Mouse (Mus musculus) forebrain, postnatal 0 days (tissue): ENCODE measurements around the gene Enkd1. TPM values are rescaled to one million over a fixed set of nuclear protein-coding genes. Genes with fewer than 3 reads are reported as not detected.

Experiments used
- ATAC-seq: fragments of 200-750 bp; cut with Nextera tagmentation; 2 replicates; pipeline ENCODE4 v1.8.0; 2017; ENCODE audit warnings: mild to moderate bottlenecking, moderate library complexity
- DNase-seq: peaks from one replicate; pipeline ENCODE4 v3.0.0-alpha.2; 2015
- H3K27ac ChIP-seq: fragments of 300-500 bp; sonication (generic); 2 replicates; pipeline ENCODE4 v1.5.1; 2014; ENCODE audit warnings: low read depth, mild to moderate bottlenecking, antibody characterized with exemption, low read length, moderate library complexity, mixed read lengths
- H3K27me3 ChIP-seq: fragments of 300-500 bp; sonication (generic); 2 replicates; pipeline ENCODE4 v1.6.1; 2014; ENCODE audit warnings: mild to moderate bottlenecking, low read length, mixed read lengths; ENCODE audit not compliant: insufficient read depth
- H3K36me3 ChIP-seq: fragments of 300-500 bp; sonication (generic); 2 replicates; pipeline ENCODE4 v1.6.1; 2014; ENCODE audit warnings: mild to moderate bottlenecking, moderate library complexity; ENCODE audit not compliant: insufficient read depth
- H3K4me1 ChIP-seq: fragments of 300-500 bp; sonication (generic); 2 replicates; pipeline ENCODE4 v1.6.1; 2014; ENCODE audit warnings: antibody characterized with exemption; ENCODE audit not compliant: insufficient read depth
- H3K4me2 ChIP-seq: fragments of 300-500 bp; sonication (generic); 2 replicates; pipeline ENCODE4 v1.6.1; 2014; ENCODE audit warnings: low read depth, mild to moderate bottlenecking, moderate library complexity
- H3K4me3 ChIP-seq: fragments of 300-500 bp; sonication (generic); 2 replicates; pipeline ENCODE4 v1.5.1; 2014; ENCODE audit warnings: low read depth, low read length, mixed read lengths
- H3K9ac ChIP-seq: fragments of 300-500 bp; sonication (generic); 2 replicates; pipeline ENCODE4 v1.6.1; 2014; ENCODE audit warnings: mild to moderate bottlenecking
- H3K9me3 ChIP-seq: fragments of 300-500 bp; sonication (generic); 2 replicates; pipeline ENCODE4 v1.6.1; 2016; ENCODE audit warnings: low read length
- CTCF ChIP-seq: sonication (generic); IDR thresholded peaks from 2 replicates; pipeline ENCODE4 v1.5.1; 2016; ENCODE audit warnings: antibody characterized with exemption, control low read depth, low read depth
- WGBS: fragments of 180-500 bp; shearing (Covaris S2); extraction: QIAGEN DNeasy Blood & Tissue Kit; methylation state at CpG from one replicate; pipeline ENCODE4 v1.1.7; 2014; 5-methylcytosine and 5-hydroxymethylcytosine counted together
- polyA plus RNA-seq: library from polyadenylated mRNA; unstranded; fragments of >200 nt; fragmentation: Nextera tagmentation; extraction: Ambion mirVana; gene quantifications from 2 replicates; pipeline ENCODE4 v1.2.1, GENCODE M21; 2015
- total RNA-seq: library from RNA; depleted of rRNA; stranded (reverse); fragments of >200 nt; gene quantifications from 2 replicates; pipeline ENCODE4 v1.2.3, GENCODE M21; 2014

The Enkd1 gene
- total and polyA plus RNA-seq, 2 experiments from 2014 or later, result 10.9 to 16.8 TPM

DNA sequence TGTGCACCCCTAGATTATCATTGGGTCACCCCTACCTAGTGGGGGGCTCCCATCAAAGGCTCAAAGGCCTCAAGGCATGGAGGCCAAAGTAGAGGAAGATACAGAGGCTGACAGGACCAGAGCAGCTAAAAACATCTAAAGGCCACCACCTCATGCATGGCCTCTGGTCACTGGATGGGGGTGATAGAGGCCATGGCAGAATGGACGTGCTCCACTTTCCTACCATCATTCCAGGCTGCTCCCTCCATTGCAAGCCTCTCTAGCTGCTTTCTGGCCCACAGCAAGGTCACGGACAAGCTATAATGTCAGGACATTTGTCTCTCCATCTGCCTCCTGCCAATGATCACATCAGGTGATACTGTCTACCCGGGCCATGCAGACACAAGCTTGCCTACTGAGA, 4.3 kb upstream of the Enkd1 start:
- Histone ChIP-seq H3K4me1 (no peaks in the 10 kb centered on the region), H3K27me3 (no peaks in the 10 kb centered on the region), H3K27ac (no peak overlapping the region), H3K9ac (no peak overlapping the region), H3K9me3 (no peaks in the 10 kb centered on the region), H3K4me2 (no peak overlapping the region), H3K4me3 (no peak overlapping the region), H3K36me3 (peaks cover 17% of the 10 kb centered on the region)
- ATAC-seq (no peak), DNase-seq (no peak)
- no peak for TF ChIP-seq CTCF
- WGBS, result 90% methylated on average over 3 of the region's 3 CpGs

DNA sequence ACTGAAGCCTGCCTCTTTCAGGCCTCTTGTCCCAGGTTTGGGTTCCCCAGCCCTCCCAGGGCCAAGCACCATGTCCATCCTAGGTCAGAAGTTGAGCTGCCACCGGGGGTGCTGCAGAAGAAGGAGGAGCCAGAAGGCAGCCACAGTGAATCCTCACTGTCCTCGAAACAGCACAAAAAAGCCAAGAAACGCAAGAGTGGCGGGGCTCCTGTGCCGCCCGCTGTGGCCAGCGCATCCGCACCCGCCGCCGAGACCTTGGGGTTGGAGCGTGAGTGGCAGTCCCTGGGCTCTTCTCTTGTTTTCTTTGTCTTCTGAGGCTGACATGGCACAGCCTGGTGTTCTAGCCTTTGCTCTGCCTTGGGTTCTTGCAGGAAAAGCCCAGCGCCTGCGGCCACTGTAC, 1.3 kb upstream of the Enkd1 start:
- Histone ChIP-seq H3K27ac (no peak overlapping the region), H3K36me3 (peaks cover 2% of the 10 kb centered on the region), H3K4me1 (no peaks in the 10 kb centered on the region), H3K9me3 (no peaks in the 10 kb centered on the region), H3K4me3 (no peak overlapping the region), H3K27me3 (no peaks in the 10 kb centered on the region), H3K4me2 (no peak overlapping the region), H3K9ac (no peak overlapping the region)
- TF ChIP-seq CTCF, result no peak
- no peak for DNase-seq
- 71% methylated on average over 13 of the region's 14 CpGs for WGBS
- no peak for ATAC-seq

DNA sequence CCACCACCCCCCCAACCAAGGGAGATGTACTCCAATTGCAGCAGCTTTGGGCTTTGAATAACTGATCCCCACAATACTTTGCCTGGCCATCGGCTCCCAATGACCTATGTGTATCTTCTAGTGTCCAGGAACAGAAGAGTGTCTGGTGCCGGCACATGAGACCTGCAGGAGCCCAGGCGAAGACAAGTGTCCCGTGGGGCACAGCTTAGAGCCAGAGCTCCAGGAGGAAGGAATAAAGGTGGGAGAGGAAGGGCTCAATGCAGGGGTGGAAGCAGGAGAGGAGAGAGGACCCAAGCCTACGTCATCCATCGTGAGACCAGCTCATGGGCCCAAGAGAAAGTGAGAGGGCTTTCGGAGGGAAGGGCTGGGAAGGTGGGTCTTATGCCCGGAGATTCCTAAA, 665 bp upstream of the Enkd1 start:
- Histone ChIP-seq H3K27me3 (no peaks in the 10 kb centered on the region), H3K4me1 (no peaks in the 10 kb centered on the region), H3K27ac (no peak overlapping the region), H3K4me2 (no peak overlapping the region), H3K9me3 (no peaks in the 10 kb centered on the region), H3K9ac (no peak overlapping the region), H3K4me3 (no peak overlapping the region), H3K36me3 (peaks cover 9% of the 10 kb centered on the region)
- TF ChIP-seq CTCF, result no peak
- DNase-seq (no peak), ATAC-seq (no peak)
- WGBS, result 94% methylated on average over 8 of the region's 8 CpGs

DNA sequence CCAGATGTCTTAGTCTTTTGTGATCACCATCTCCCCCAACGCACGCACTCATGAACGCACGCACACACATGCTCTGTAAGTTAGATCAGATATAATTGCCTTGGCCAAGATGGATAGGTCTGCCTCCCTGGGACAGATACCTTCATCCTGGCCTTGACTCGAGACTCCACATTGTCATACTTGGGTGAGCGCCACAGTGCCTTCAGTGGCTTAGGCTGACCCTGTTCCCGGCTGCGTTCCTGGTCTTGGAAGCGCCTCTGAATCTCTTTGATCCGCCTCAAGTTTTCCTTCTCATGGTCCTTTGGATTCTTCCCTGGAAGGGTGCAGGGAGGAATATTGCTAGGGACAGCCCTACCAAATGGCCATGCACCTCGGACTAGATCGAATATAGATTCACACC, 1.6 kb downstream of the Enkd1 start:
- no peak for TF ChIP-seq CTCF
- H3K4me2 ChIP-seq, result no peak overlapping the region
- no peak overlapping the region for H3K27ac ChIP-seq
- H3K4me3 ChIP-seq, result no peak overlapping the region
- no peak for DNase-seq
- H3K9ac ChIP-seq, result no peak overlapping the region
- H3K27me3 ChIP-seq, result no peaks in the 10 kb centered on the region
- peaks cover 5% of the 10 kb centered on the region for H3K4me1 ChIP-seq
- H3K36me3 ChIP-seq, result peaks cover 12% of the 10 kb centered on the region
- 77% methylated on average over 12 of the region's 12 CpGs for WGBS
- no peak for ATAC-seq
- H3K9me3 ChIP-seq, result no peaks in the 10 kb centered on the region

DNA sequence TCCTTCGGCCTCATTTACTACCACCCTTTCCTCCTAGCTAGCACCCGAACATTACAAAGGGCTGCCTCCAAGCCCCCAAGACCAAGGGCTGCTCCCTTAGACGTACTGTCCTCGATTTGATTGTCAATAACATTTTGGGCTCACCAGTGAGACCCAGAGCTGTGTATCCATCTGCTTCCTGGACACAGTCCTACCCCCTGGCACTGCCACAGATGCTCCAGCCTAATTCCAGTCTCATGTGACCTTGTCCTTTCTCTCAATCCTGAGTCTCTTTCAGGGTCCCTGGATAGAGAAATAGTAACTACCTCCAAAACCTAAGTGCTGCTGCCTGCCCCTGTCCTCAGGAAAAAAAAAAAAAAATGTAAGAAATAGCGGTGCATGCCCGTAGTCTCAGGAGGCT, 3.1 kb downstream of the Enkd1 start:
- H3K27ac ChIP-seq, result no peak overlapping the region
- no peaks in the 10 kb centered on the region for H3K9me3 ChIP-seq
- peaks cover 8% of the 10 kb centered on the region for H3K4me1 ChIP-seq
- DNase-seq (no peak), ATAC-seq (no peak)
- no peak overlapping the region for H3K4me3 ChIP-seq
- no peak for TF ChIP-seq CTCF
- no peak overlapping the region for H3K4me2 ChIP-seq
- H3K9ac ChIP-seq, result no peak overlapping the region
- H3K36me3 ChIP-seq, result peaks cover 12% of the 10 kb centered on the region
- WGBS, result 91% methylated on average over 6 of the region's 6 CpGs
- H3K27me3 ChIP-seq, result no peaks in the 10 kb centered on the region

DNA sequence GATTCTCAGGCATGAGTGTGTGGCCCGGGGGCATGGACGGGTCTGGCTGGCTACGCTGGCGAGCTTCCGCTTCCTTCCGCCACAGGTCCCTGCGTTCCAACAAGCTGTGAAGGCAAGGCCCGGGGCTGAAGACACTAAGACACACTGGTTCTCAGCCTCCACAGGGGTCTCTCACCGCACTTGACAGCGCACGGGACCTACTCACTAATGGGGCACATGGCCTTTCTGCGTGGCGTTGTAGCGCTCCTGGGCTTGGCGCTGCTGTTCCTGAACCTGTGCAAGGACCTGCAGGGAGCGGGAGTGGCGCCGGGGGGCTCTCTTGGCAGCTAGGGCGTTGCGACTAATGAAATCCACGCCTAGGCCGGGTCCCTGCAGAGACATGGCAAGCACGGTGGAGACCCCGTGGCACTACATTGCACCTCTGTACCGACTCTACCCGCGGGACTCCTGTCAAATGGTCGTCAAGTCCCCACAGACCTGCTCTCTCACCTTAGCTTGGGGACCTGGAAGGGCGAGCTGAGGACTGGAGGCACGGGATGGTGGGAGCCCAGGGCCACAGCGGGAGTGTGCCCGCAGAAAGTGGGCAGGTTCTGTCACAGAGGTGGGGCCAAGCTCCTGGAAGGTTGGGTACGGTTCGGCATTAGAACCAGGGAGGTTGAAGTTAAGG, 3.7 kb downstream of the Enkd1 start:
- H3K27me3 ChIP-seq, result no peaks in the 10 kb centered on the region
- DNase-seq (no peak), ATAC-seq (no peak)
- WGBS, result 93% methylated on average over 34 of the region's 34 CpGs
- no peak overlapping the region for H3K4me3 ChIP-seq
- TF ChIP-seq CTCF, result no peak
- no peaks in the 10 kb centered on the region for H3K9me3 ChIP-seq
- H3K36me3 ChIP-seq, result peaks cover 12% of the 10 kb centered on the region
- no peak overlapping the region for H3K27ac ChIP-seq
- H3K4me1 ChIP-seq, result peaks cover 10% of the 10 kb centered on the region
- no peak overlapping the region for H3K4me2 ChIP-seq
- no peak overlapping the region for H3K9ac ChIP-seq

DNA sequence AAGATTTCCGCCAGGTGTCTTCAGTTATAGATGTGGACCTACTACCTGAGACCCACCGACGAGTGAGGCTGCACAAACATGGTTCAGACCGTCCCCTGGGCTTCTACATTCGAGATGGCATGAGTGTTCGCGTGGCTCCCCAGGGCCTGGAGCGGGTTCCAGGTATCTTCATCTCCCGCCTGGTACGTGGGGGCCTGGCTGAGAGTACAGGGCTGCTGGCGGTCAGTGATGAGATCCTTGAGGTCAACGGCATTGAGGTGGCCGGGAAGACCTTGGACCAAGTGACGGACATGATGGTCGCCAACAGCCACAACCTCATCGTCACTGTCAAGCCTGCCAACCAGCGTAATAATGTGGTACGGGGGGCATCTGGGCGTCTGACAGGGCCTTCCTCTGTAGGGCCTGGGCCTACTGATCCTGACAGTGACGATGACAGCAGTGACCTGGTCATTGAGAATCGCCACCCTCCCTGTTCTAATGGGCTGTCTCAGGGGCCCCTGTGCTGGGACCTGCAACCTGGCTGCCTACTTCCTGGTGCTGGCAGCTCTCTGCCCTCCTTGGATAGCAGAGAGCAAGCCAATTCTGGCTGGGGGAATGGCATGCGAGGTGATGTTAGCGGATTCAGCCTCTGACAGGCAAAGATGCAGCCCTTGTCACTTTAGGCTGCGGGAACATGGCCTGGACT, 5.1 kb downstream of the Enkd1 start:
- H3K9ac ChIP-seq, result no peak overlapping the region
- no peak overlapping the region for H3K4me3 ChIP-seq
- H3K27me3 ChIP-seq, result no peaks in the 10 kb centered on the region
- no peak for ATAC-seq
- no peaks in the 10 kb centered on the region for H3K9me3 ChIP-seq
- H3K4me1 ChIP-seq, result peaks cover 10% of the 10 kb centered on the region
- WGBS, result 94% methylated on average over 24 of the region's 24 CpGs
- no peak overlapping the region for H3K27ac ChIP-seq
- DNase-seq, result no peak
- no peak for TF ChIP-seq CTCF
- H3K36me3 ChIP-seq, result peaks cover 24% of the 10 kb centered on the region
- no peak overlapping the region for H3K4me2 ChIP-seq
